Mouse (Mus musculus) ovary, adult 2 months (tissue): ENCODE data around the gene Dhcr7. TPM values are rescaled to one million over a fixed set of nuclear protein-coding genes. Genes with fewer than 3 reads are reported as not detected.

Experiments
- polyA plus RNA-seq: library from polyadenylated mRNA; depleted of rRNA; stranded (reverse); fragments of >200 nt; gene quantifications from 2 replicates; pipeline ENCODE4 v1.2.3, GENCODE M21; 2012; rRNA removed

Gene Dhcr7
- polyA plus RNA-seq: 225 and 367 TPM in 2 replicates

GRCm38 (mm10) chr7:143822375-143823265, at the start of gene Dhcr7, which contains the start of gene Nadsyn1:
Gene Dhcr7 (plus strand): TSS chr7:143823145.
Gene Nadsyn1 (minus strand): TSS chr7:143822849.

GRCm38 (mm10) chr7:143783996-143784829, 38.7 kb upstream of the Dhcr7 start, which contains the start of gene Mrgpre:
Gene Mrgpre (minus strand): TSS chr7:143784500.

GRCm38 (mm10) chr7:143866538-143866937, 43.6 kb downstream of the Dhcr7 start, which contains the start of gene Gm498:
Gene Gm498 (plus strand): TSS chr7:143866838.

Other genes starting within 250 kb of the Dhcr7 start
- 21.7 and 22.5 TPM in 2 replicates for gene Cars, start 223.1 kb upstream of the Dhcr7 start, polyA plus RNA-seq
- 0.24 and 0.35 TPM in 2 replicates for gene Tnfrsf26, start 194.4 kb upstream of the Dhcr7 start, polyA plus RNA-seq
- gene Tnfrsf22, start 173.5 kb upstream of the Dhcr7 start, polyA plus RNA-seq: 4.6 and 6.7 TPM in 2 replicates
- 1.7 and 3.5 TPM in 2 replicates for gene Tnfrsf23, start 137.3 kb upstream of the Dhcr7 start, polyA plus RNA-seq
- gene Osbpl5, start 66.2 kb upstream of the Dhcr7 start, polyA plus RNA-seq: 115 and 127 TPM in 2 replicates
- gene Mrgprg, start 56.2 kb upstream of the Dhcr7 start, polyA plus RNA-seq: not detected in 2 replicates
- 2.8 and 3.3 TPM in 2 replicates for gene Mrgpre, start 38.6 kb upstream of the Dhcr7 start, polyA plus RNA-seq
- 13.8 and 15.4 TPM in 2 replicates for gene Nadsyn1, start 296 bp upstream of the Dhcr7 start, polyA plus RNA-seq
- 0.10 TPM in 1 of 2 replicates, not detected in the other for gene Gm498, start 43.7 kb downstream of the Dhcr7 start, polyA plus RNA-seq
- gene Shank2, start 178.8 kb downstream of the Dhcr7 start, polyA plus RNA-seq: 3.4 and 3.6 TPM in 2 replicates